Mouse (Mus musculus) embryo, embryonic 11.5 days (tissue): Measurements from ENCODE around the gene Otogl.
"Not testable (repeated sequence)": the region's sequence is repeated elsewhere in the genome, so short reads cannot be mapped to it uniquely, and the experiment has no call there.

Experiments used
- DNase-seq: peaks from one replicate; pipeline ENCODE4 v3.0.0-alpha.2; 2012; ENCODE audit warnings: low read depth, low spot score

The Otogl gene

GRCm38 (mm10) chr10:107810649-107811398 lies 101.1 kb downstream of the Otogl start:
- DNase-seq = no peak

DNA sequence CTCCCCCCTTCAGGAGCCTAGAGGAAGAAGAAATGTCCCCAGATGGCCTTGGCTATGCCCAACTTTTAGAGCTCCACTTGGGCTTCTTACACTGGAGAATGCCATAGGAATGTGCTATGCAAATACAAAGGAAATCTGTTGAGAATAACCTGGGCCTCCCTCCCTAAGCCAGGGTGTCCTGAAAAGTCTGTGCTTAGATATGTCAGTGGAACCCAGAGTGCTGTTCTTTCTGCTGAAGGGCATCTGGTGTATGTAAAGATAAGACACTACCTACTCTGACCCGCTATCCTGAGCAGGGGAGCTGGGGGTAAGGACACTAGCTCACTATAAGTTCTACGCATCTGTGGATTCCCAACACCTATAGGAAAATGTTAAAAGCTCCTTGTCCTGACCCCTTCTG lies 106.7 kb downstream of the Otogl start:
- no peak for DNase-seq

DNA sequence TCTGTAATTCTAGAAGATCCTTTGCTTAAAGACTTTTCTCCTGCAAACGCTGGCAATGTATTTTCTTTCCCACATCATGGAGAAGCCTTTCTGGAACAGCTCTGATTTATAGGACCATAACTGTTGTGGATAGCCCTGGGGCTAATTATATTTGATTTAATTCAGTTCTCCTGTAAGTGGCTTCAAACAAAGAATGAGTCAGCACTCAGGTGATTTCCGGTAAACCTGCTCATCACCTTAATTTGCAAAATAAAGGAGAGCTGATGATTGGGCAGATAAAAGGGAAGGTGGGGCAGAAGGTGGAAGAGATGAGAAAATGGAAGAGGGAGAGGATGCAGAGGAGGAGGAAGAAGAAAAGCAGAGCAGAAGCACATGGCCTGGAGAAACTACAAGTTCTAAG lies 107.6 kb downstream of the Otogl start:
- DNase-seq = not testable (repeated sequence)

DNA sequence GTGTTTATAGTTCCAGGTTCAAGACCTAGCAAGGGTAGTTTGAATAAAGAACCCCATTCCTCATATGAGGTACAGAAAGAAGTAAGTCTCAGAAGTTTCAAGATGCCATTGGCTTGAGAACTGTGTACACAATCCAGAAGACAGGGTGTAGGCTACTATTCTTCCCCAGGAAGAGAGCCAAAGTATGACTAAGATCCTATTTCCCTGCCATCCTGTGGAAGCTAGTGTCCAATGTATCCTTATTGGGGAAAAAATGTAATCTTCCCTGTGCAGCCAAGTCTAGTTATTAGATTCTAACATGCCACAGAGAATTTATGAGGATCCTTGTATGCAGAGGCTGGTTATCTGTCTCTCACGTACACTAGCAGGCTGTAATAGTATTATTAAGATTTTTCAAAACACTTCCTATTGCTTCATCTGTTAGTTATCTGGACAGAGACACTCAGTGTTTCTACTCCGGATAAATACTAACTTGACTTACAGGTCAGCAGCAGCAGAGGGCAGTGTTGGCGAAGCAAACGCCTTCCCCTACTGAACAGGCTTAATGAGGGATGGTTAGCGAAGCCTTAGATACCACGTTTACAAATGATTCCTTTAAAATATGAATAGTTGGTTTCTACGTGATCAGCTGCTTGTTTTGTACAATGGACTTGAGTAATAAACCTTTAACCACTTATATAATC lies 112.1 kb downstream of the Otogl start:
- peak; percentile 23 for DNase-seq

DNA sequence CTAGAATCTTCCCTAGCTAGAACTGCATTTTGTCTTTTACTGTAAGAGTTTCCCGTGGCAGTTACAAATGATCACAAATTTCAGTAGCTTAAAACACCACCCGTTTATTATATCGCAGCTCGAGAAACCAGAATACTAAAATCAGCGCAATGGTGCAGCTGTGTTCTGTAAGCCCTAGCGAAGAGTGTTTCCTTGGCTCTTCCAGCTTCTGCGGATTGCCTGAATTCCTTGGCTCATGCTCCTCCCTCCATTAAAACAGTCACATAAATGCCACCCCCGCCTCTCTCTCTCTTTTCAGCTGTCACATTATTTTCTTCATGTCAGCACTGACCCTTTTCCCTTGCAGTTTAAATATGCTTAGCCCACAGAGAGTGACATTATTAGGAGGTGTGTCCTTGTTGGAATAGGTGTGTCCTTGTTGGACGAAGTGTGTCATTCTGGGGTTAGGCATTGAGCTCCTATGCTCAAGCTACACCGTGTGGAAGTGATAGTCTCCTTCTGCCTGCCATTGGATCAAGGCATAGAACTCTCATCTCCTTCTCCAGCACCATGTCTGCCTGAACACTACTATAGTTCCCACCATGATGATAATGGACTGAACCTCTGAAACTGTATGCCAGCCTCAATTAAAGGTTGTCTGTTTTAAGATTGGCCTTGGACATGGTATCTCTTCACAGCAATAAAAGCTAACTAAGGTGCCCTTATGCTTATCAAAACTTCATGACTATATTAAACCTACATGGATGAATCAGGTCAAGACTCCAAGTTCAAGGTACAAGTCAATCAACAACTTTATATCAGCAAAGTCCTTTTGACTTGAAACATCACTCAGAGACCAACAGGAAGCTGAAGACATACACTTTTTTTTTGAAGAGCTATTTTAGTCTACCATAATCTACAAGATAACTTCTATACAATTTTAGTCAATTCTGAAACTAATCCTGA lies 116.8 kb downstream of the Otogl start:
- DNase-seq = no peak

DNA sequence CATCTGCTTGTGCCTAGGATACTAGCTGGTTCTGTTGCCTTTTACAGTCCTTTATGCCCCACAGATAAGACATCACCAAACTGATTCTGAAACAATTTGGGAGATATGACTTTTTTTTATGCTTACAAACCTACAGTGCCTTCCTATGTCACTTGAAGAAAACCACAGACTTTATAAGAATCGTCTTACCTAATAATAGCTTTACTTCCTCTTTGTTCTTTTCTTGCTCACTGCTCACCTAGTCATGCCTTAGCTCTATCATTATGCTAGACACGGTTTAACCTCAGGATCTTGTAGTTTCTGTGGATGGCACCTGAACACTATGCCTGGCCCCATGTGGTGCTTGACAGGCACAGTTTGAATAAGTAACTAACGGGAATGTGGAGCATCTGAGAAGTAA lies 119.4 kb downstream of the Otogl start:
- no peak for DNase-seq

DNA sequence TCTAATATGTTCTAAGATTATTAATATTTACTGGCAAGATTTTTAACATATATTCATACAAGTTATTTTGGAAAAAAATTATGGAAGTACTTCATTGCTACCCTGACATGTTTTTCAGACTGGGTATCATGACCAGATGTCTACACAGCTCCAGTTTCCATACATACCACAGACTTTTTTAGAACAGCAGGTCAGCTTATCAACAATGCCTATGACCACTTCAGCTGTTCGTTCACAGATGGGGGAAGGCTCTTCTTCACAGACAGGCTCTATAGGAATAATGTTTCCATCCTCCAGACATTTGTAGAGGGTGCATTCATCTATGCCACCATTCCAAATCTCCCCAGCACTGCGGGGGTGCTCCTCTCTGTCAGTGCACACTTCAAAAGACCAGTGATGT lies 132.4 kb downstream of the Otogl start:
- no peak for DNase-seq

- DNase-seq = no peak
Observed at GRCm38 (mm10) chr10:107759624-107760023, 152.3 kb downstream of the Otogl start.

DNA sequence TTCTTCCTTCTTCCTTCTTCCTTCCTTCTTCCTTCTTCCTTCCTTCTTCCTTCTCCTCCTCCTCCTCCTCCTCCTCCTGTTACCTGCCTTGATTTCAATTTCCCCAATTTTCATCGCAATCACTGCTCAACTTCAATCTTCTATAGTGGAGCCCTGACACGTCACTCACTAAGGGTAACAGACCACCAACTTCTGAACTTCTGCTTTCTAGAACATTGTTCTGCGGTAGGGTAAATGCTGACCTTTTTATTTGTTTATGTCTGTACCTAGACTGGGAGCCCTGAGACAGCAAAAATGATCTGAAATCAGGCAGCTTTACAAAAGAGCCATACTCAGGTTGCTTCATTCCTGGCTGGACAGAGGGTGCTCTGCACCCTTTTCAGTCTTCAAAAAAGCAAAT lies 158.5 kb downstream of the Otogl start:
- DNase-seq = no peak

GRCm38 (mm10) chr10:107752351-107753143 lies 159.4 kb downstream of the Otogl start:
- no peak for DNase-seq

- no peak for DNase-seq
Observed at GRCm38 (mm10) chr10:107751944-107752343, 160.0 kb downstream of the Otogl start.

GRCm38 (mm10) chr10:107747566-107747965 lies 164.4 kb downstream of the Otogl start:
- peak; percentile 44 for DNase-seq

DNA sequence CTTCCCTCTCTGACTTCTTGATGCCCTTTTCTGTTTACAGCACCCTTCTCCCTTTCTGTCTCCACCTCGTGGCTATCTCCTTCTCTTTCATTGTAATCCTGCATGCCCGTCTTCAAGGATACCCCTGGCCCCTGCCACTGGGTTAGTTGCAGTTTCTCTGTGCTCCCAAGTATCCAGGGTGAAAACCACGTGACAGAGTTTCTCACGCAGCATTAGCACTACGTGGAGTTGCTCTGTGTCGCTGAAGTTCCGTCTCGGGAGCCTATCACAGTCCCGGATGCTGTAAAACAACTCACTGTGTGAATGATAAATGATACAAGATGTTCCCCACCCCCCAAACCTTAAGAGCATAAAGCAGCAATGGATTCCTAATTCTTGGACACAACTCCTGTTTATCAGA lies 165.2 kb downstream of the Otogl start:
- DNase-seq = no peak

DNA sequence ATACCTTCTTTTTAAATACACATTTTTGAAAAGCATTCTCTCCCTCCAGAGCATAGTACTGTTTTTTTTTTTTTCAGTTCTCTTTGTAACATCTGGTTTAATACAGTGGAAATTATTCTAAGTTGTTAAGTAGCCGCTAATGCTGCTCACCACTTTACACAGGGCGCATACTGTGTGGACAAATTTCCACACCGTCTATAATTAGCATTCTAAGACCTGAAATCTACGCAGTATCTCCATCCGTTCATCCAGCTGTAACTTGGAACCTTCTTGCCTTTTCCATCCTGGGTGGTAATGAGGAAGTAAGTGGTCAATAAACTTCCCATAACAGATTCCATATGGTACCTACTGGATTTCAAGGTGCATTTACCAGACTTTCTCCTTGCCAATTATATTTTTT lies 172.1 kb downstream of the Otogl start:
- DNase-seq = no peak

DNA sequence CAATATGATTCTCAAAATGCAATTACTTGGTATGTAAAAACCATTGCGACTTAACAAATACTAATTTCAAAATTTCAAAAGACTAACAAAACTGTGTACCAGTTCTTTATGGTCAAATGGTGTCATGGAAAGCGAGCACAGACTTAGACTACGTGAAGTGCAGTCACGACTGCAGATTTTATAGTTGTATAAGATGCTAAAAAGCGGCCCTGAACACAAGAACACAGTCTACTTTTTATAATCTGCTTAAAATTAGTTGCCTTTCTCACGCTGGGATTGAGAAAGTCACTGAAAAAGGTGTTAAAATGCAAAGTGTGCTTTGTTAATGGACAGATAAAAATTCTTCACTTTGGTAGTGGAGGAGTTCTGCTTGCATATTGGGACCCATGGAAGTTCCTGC lies 174.2 kb downstream of the Otogl start:
- no peak for DNase-seq

DNA sequence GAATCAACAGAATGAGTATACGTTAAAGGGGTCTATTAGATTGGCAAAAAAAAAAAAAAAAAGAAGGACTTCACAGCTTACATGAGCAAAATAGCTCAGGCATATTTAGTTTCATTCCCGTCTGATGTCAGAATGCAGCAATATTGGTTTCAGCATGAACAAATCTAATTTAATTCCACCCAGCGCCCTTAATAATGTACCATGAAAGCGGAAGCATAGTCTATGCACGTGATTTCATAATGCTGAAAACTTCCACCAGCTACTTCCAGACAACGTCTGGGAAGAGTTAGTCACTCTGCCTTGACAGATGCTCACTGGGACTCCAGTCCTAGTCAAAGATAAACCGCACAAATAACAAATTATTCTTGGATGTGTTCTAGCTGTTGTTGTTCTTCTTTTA lies 176.5 kb downstream of the Otogl start:
- no peak for DNase-seq

GRCm38 (mm10) chr10:107734327-107734726 lies 177.6 kb downstream of the Otogl start:
- DNase-seq = no peak

GRCm38 (mm10) chr10:107725631-107726030 lies 186.3 kb downstream of the Otogl start:
- no peak for DNase-seq

DNA sequence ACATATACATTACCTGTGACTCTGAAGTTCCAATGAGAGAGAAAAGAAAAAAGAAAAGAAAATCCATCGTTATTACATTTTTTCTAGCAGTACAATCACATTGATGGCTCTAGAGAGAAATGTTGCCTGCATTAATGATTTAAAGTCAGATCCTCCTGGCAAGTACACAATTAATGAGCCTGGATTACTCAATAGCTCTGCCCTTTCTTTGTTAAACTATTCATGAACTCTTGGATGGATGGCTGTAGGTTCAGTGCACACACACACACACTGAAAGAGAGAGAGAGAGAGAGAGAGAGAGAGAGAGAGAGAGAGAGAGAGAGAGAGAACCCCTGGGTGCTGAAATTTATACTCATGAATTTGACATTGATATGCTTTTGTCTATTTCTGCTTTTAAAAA lies 192.1 kb downstream of the Otogl start, which contains the start of gene Ptprq:
TSS of gene Ptprq (minus strand) at position 246 of the 400 bp plus-strand sequence.
- DNase-seq = no peak
